ENCODE assay signal across 18 mouse cellular contexts in the genomic region with DNA sequence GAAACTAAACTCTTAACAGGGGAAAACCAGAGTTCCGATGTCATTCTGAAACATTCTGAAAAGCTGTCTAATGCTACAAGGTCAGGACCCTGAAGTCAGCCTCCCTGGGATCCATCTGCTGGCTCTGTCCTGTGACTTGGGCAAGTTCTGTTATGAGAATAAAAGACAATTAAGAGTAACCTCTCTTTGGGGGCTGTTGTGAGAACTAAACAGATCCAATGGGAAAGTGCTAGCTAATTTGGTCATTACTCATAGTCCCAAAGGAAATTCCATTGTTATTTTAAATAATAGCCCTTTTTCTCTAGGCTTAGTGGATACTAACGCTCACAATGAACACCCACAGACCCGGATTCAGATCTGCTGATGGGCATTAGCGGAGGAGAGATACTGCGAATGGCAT.
"Had no signal": no experiment of that assay in that cellular context is flagged by ENCODE, and none has a peak within 500 bp of the region (broad histone marks: within the 10 kb centered on the region; RNA-seq: fewer than 3 reads in every experiment).

No protein-coding gene starts in this region.

- H3K9me3 ChIP-seq: limb, embryonic 12.5 days; liver, embryonic 13.5 days; lung, embryonic 15.5 days; midbrain, embryonic 13.5 days; neural tube, embryonic 15.5 days had no signal

- DNase-seq: kidney, postnatal 10 days; kidney, postnatal 4 days; liver; liver, embryonic 13.5 days; liver, postnatal 0 days; lung, postnatal 14 days; right cerebral cortex, adult 18-20 months; right cerebral cortex, postnatal 25 days; thymus, adult 18-20 months; thymus, postnatal 14 days had no signal

- H3K4me2 ChIP-seq: limb, embryonic 12.5 days; liver, embryonic 13.5 days; lung, embryonic 15.5 days; midbrain, embryonic 13.5 days; neural tube, embryonic 15.5 days had no signal

- H3K4me3 ChIP-seq: layer of hippocampus, adult 2 months; limb, embryonic 12.5 days; liver, embryonic 13.5 days; lung, embryonic 15.5 days; midbrain, embryonic 13.5 days; myocyte; neural tube, embryonic 15.5 days had no signal

- H3K27ac ChIP-seq: layer of hippocampus, adult 2 months; limb, embryonic 12.5 days; liver, embryonic 13.5 days; lung, embryonic 15.5 days; macrophage; midbrain, embryonic 13.5 days; neural tube, embryonic 15.5 days; stomach, postnatal 0 days had no signal

- H3K9ac ChIP-seq: limb, embryonic 12.5 days; liver, embryonic 13.5 days; liver, postnatal 0 days; lung, embryonic 15.5 days; midbrain, embryonic 13.5 days; neural tube, embryonic 15.5 days had no signal

- H3K27me3 ChIP-seq: limb, embryonic 12.5 days; liver, embryonic 13.5 days; lung, embryonic 15.5 days; midbrain, embryonic 13.5 days; neural tube, embryonic 15.5 days had no signal

- H3K36me3 ChIP-seq: liver, embryonic 13.5 days; lung, embryonic 15.5 days; midbrain, embryonic 13.5 days; neural tube, embryonic 15.5 days had no signal

- ATAC-seq: liver, postnatal 0 days; midbrain, embryonic 13.5 days had no signal
